Mouse (Mus musculus) myocyte (in vitro differentiated cells): ENCODE measurements around the gene Vps36. TPM values are rescaled to one million over a fixed set of nuclear protein-coding genes. Genes with fewer than 3 reads are reported as not detected.

ENCODE experiments used
- H3K27me3 ChIP-seq: one replicate; pipeline ENCODE4 v1.6.1; 2011; ENCODE audit not compliant: control insufficient read depth, insufficient read depth, insufficient read length
- H3K36me3 ChIP-seq: one replicate; pipeline ENCODE4 v1.6.1; 2011; ENCODE audit not compliant: control insufficient read depth, insufficient read depth
- H3K4me2 ChIP-seq: one replicate; pipeline ENCODE4 v1.6.1; 2011; ENCODE audit warnings: low read depth, control low read depth
- H3K4me3 ChIP-seq: one replicate; pipeline ENCODE4 v1.5.1; 2011; ENCODE audit warnings: mild to moderate bottlenecking, control low read depth, moderate library complexity
- H3K79me2 ChIP-seq: one replicate; pipeline ENCODE4 v1.6.1; 2011; ENCODE audit not compliant: control insufficient read depth, insufficient read depth
- H3ac ChIP-seq: one replicate; pipeline ENCODE4 v1.6.1; 2011; ENCODE audit not compliant: control insufficient read depth, insufficient read length
- CEBPB ChIP-seq: IDR thresholded peaks from 2 replicates; pipeline ENCODE4 v1.6.1; 2011; ENCODE audit warnings: mild to moderate bottlenecking, moderate library complexity; ENCODE audit not compliant: poor library complexity, insufficient read depth, severe bottlenecking
- E2F4 ChIP-seq: IDR thresholded peaks from one replicate; pipeline ENCODE4 v1.6.1; 2011; ENCODE audit warnings: mild to moderate bottlenecking, control low read depth, moderate library complexity; ENCODE audit not compliant: insufficient read depth
- MAX ChIP-seq: IDR thresholded peaks from one replicate; pipeline ENCODE4 v1.6.1; 2011; ENCODE audit warnings: low read depth, mild to moderate bottlenecking, control low read depth
- MYOD1 ChIP-seq, 3 experiments: IDR thresholded peaks; one replicate each; pipeline ENCODE4 v1.6.1; 2011; ENCODE audit warnings: control low read depth in 2 of 3, low read depth in 2 of 3, mild to moderate bottlenecking in 2 of 3, moderate library complexity in 1 of 3; ENCODE audit not compliant: insufficient read length in 2 of 3, control insufficient read depth in 1 of 3
- MYOG ChIP-seq, 3 experiments: IDR thresholded peaks; one replicate each; pipeline ENCODE4 v1.6.1; 2011; ENCODE audit warnings: control low read depth in 2 of 3, low read depth in 2 of 3, mild to moderate bottlenecking in 2 of 3; ENCODE audit not compliant: insufficient read length in 2 of 3, control insufficient read depth in 1 of 3, insufficient read depth in 1 of 3
- POLR2A ChIP-seq: IDR thresholded peaks from one replicate; pipeline ENCODE4 v1.6.1; 2011; ENCODE audit warnings: low read depth, mild to moderate bottlenecking, control low read depth, moderate library complexity; ENCODE audit not compliant: insufficient read length
- POLR2AphosphoS2 ChIP-seq: IDR thresholded peaks from one replicate; pipeline ENCODE4 v1.6.1; 2011; ENCODE audit warnings: low read depth, control low read depth; ENCODE audit not compliant: insufficient read length
- REST ChIP-seq: IDR thresholded peaks from one replicate; pipeline ENCODE4 v1.6.1; 2011; ENCODE audit warnings: mild to moderate bottlenecking, control low read depth, moderate library complexity; ENCODE audit not compliant: insufficient read depth, insufficient read length
- SRF ChIP-seq: IDR thresholded peaks from one replicate; pipeline ENCODE4 v1.6.1; 2011; ENCODE audit warnings: low read depth; ENCODE audit not compliant: control insufficient read depth, insufficient read length
- TCF12 ChIP-seq: IDR thresholded peaks from one replicate; pipeline ENCODE4 v1.6.1; 2011; ENCODE audit warnings: mild to moderate bottlenecking, control low read depth; ENCODE audit not compliant: poor library complexity, insufficient read depth, severe bottlenecking
- TCF3 ChIP-seq: IDR thresholded peaks from one replicate; pipeline ENCODE4 v1.6.1; 2011; ENCODE audit warnings: low read depth, control low read depth; ENCODE audit not compliant: insufficient read length
- USF1 ChIP-seq: IDR thresholded peaks from one replicate; pipeline ENCODE4 v1.6.1; 2011; ENCODE audit warnings: low read depth, mild to moderate bottlenecking, control low read depth, moderate library complexity
- polyA plus RNA-seq: library from polyadenylated mRNA; unstranded; fragments of >200 nt; fragmentation: generic; extraction: Trizol; gene quantifications from one replicate; pipeline ENCODE4 v1.2.1, GENCODE M21; 2012; ENCODE audit warnings: missing spikeins

Gene Vps36
- polyA plus RNA-seq, 1 experiment, result 19.1 TPM

- H3ac ChIP-seq, result no peak overlapping the region
- no peak for TF ChIP-seq POLR2AphosphoS2
- no peak for TF ChIP-seq TCF3
- TF ChIP-seq TCF12, result no peak
- TF ChIP-seq USF1, result no peak
- no peak for TF ChIP-seq CEBPB
- no peak for TF ChIP-seq E2F4
- no peak for TF ChIP-seq REST
- H3K36me3 ChIP-seq, result no peaks in the 10 kb centered on the region
- H3K27me3 ChIP-seq, result no peaks in the 10 kb centered on the region
- no peaks in the 10 kb centered on the region for H3K79me2 ChIP-seq
- no peak overlapping the region for H3K4me3 ChIP-seq
- no peak overlapping the region for H3K4me2 ChIP-seq
These were observed 66.4 kb downstream of the Vps36 start for GRCm38 (mm10) chr8:22258946-22259450.

- Histone ChIP-seq H3K27me3 (no peaks in the 10 kb centered on the region), H3K79me2 (no peaks in the 10 kb centered on the region), H3K4me3 (no peak overlapping the region), H3ac (no peak overlapping the region), H3K36me3 (no peaks in the 10 kb centered on the region), H3K4me2 (no peak overlapping the region)
- TF ChIP-seq MYOD1 (IDR thresholded peaks at IDR 0.05; ENCODE audit: control insufficient read depth in 1 of 3, insufficient read length in 2 of 3, low read depth in 2 of 3) (no peak), TCF3 (no peak), REST (no peak), MYOG (IDR thresholded peaks at IDR 0.05; ENCODE audit: control insufficient read depth in 1 of 3, insufficient read depth in 1 of 3, insufficient read length in 2 of 3, low read depth in 2 of 3) (no peak), POLR2A (no peak), SRF (no peak), E2F4 (no peak), MAX (no peak), TCF12 (no peak), USF1 (no peak), POLR2AphosphoS2 (no peak)
These were observed 66.9 kb downstream of the Vps36 start for GRCm38 (mm10) chr8:22259531-22259930.

GRCm38 (mm10) chr8:22260091-22260722, 67.6 kb downstream of the Vps36 start:
- Histone ChIP-seq H3K4me2 (no peak overlapping the region), H3K79me2 (no peaks in the 10 kb centered on the region), H3K27me3 (no peaks in the 10 kb centered on the region), H3K4me3 (no peak overlapping the region), H3ac (no peak overlapping the region), H3K36me3 (no peaks in the 10 kb centered on the region)
- no peak for TF ChIP-seq E2F4
- no peak for TF ChIP-seq MYOG (IDR thresholded peaks at IDR 0.05; ENCODE audit: control insufficient read depth in 1 of 3, insufficient read depth in 1 of 3, insufficient read length in 2 of 3, low read depth in 2 of 3)
- no peak for TF ChIP-seq CEBPB
- TF ChIP-seq TCF3, result no peak

- no peaks in the 10 kb centered on the region for H3K79me2 ChIP-seq
- TF ChIP-seq POLR2A (no peak), MYOG (IDR thresholded peaks at IDR 0.05; ENCODE audit: control insufficient read depth in 1 of 3, insufficient read depth in 1 of 3, insufficient read length in 2 of 3, low read depth in 2 of 3) (no peak), REST (no peak), SRF (no peak), MAX (no peak), POLR2AphosphoS2 (no peak), CEBPB (no peak), USF1 (no peak), E2F4 (no peak), TCF12 (no peak), TCF3 (no peak), MYOD1 (IDR thresholded peaks at IDR 0.05; ENCODE audit: control insufficient read depth in 1 of 3, insufficient read length in 2 of 3, low read depth in 2 of 3) (no peak)
These were observed 69.7 kb downstream of the Vps36 start for GRCm38 (mm10) chr8:22262267-22262666.

GRCm38 (mm10) chr8:22264292-22264691, 71.7 kb downstream of the Vps36 start:
- no peaks in the 10 kb centered on the region for H3K36me3 ChIP-seq
- H3ac ChIP-seq, result no peak overlapping the region
- H3K27me3 ChIP-seq, result no peaks in the 10 kb centered on the region
- H3K4me3 ChIP-seq, result no peak overlapping the region
- no peaks in the 10 kb centered on the region for H3K79me2 ChIP-seq
- TF ChIP-seq REST (no peak), SRF (no peak), MAX (no peak), MYOD1 (IDR thresholded peaks at IDR 0.05; ENCODE audit: control insufficient read depth in 1 of 3, insufficient read length in 2 of 3, low read depth in 2 of 3) (no peak), MYOG (IDR thresholded peaks at IDR 0.05; ENCODE audit: control insufficient read depth in 1 of 3, insufficient read depth in 1 of 3, insufficient read length in 2 of 3, low read depth in 2 of 3) (no peak), TCF12 (no peak), CEBPB (no peak), POLR2AphosphoS2 (no peak)
- H3K4me2 ChIP-seq, result no peak overlapping the region

More at GRCm38 (mm10) chr8:22262267-22262666, 69.7 kb downstream of the Vps36 start:
- no peak overlapping the region for H3ac ChIP-seq
- no peak overlapping the region for H3K4me3 ChIP-seq
- no peaks in the 10 kb centered on the region for H3K36me3 ChIP-seq
- no peaks in the 10 kb centered on the region for H3K27me3 ChIP-seq
- no peak overlapping the region for H3K4me2 ChIP-seq
